Mouse (Mus musculus) testis, adult 2 months (tissue): Measurements from ENCODE around the gene Smim20.

Experiments used
- CTCF ChIP-seq: fragments of 200-500 bp; IDR thresholded peaks from 2 replicates; pipeline ENCODE4 v1.5.1; 2012; ENCODE audit warnings: low read depth, mild to moderate bottlenecking, inconsistent platforms, low read length, moderate library complexity; ENCODE audit not compliant: control insufficient read depth, insufficient read depth, insufficient replicate concordance
- POLR2A ChIP-seq: fragments of 200-500 bp; IDR thresholded peaks from 2 replicates; pipeline ENCODE4 v1.6.1; 2012; ENCODE audit warnings: low read depth, mild to moderate bottlenecking, inconsistent platforms, low read length, moderate library complexity; ENCODE audit not compliant: control insufficient read depth

GRCm38 (mm10) chr5:53266181-53266580 lies 702 bp upstream of the Smim20 start:
- no peak for TF ChIP-seq CTCF
- TF ChIP-seq POLR2A, result no peak
